ENCODE assay signal across 9 mouse cellular contexts in genomic region chr15:101097985-101098651, GRCm38 (mm10). TPM values are rescaled to one million over a fixed set of nuclear protein-coding genes. Genes with fewer than 3 reads are reported as not detected.
DNase-seq lines count a peak whose midpoint lies in the region; ATAC-seq and TF ChIP-seq lines count a peak whose summit lies in the region.
"Had no signal": no experiment of that assay in that cellular context is flagged by ENCODE, and none has a peak within 500 bp of the region (broad histone marks: within the 10 kb centered on the region; RNA-seq: fewer than 3 reads in every experiment).

No protein-coding gene starts in this region.

- no peak for TF ChIP-seq CTCF in kidney, postnatal 0 days (IDR thresholded peaks at IDR 0.05; ENCODE audit: low read depth)
- no peak for TF ChIP-seq CTCF in kidney, adult 2 months (conservative IDR thresholded peaks at IDR 0.05; ENCODE audit: insufficient read depth, insufficient read length, low read depth, low read length)

- peak overlapping the region; percentile 47; the same call in 1 of the 2 replicates for H3K9ac ChIP-seq in kidney, postnatal 0 days (ENCODE audit: low read depth, low read length)
- no peak overlapping the region for H3K9ac ChIP-seq in hindbrain, embryonic 12.5 days
- peak overlapping the region; percentile 53 for H3K9ac ChIP-seq in midbrain, embryonic 11.5 days (ENCODE audit: low read length)

- H3K4me3 ChIP-seq in kidney, postnatal 0 days (replicated peaks; ENCODE audit: low read depth, low read length) = no peak overlapping the region
- no peak overlapping the region for H3K4me3 ChIP-seq in kidney, adult 2 months (ENCODE audit: insufficient read depth, low read depth, low read length)
- 0 out of 2 replicates have a peak overlapping the region, but pooled peaks have one; percentile 2 for H3K4me3 ChIP-seq in hindbrain, embryonic 12.5 days
- no peak overlapping the region; the same call in 1 of the 2 replicates for H3K4me3 ChIP-seq in midbrain, embryonic 11.5 days (ENCODE audit: low read depth, low read length)

- H3K9me3 ChIP-seq in kidney, postnatal 0 days (replicated peaks; ENCODE audit: low read length) = no peaks in the 10 kb centered on the region
- no peaks in the 10 kb centered on the region for H3K9me3 ChIP-seq in hindbrain, embryonic 12.5 days (replicated peaks)
- no peaks in the 10 kb centered on the region for H3K9me3 ChIP-seq in midbrain, embryonic 11.5 days (ENCODE audit: control insufficient read depth, low read length)

- H3K36me3 ChIP-seq in kidney, postnatal 0 days (ENCODE audit: insufficient read depth, low read length) = no peaks in the 10 kb centered on the region
- H3K36me3 ChIP-seq in kidney, adult 2 months (ENCODE audit: control insufficient read depth, insufficient read depth, low read length) = no peaks in the 10 kb centered on the region
- H3K36me3 ChIP-seq in hindbrain, embryonic 12.5 days = no peaks in the 10 kb centered on the region
- H3K36me3 ChIP-seq in midbrain, embryonic 11.5 days (ENCODE audit: control insufficient read depth, insufficient read depth, low read length) = no peaks in the 10 kb centered on the region

- peak overlapping the region; percentile 25; the same call in 1 of the 2 replicates for H3K27ac ChIP-seq in kidney, postnatal 0 days
- H3K27ac ChIP-seq in kidney, adult 2 months (ENCODE audit: insufficient read depth, low read depth, low read length) = no peak overlapping the region
- H3K27ac ChIP-seq in hindbrain, embryonic 12.5 days = peak overlapping the region; percentile 75
- peak overlapping the region; percentile 49 for H3K27ac ChIP-seq in midbrain, embryonic 11.5 days (ENCODE audit: low read depth, low read length)

- H3K27me3 ChIP-seq in kidney, postnatal 0 days (ENCODE audit: insufficient read depth, low read length) = no peaks in the 10 kb centered on the region
- no peaks in the 10 kb centered on the region for H3K27me3 ChIP-seq in kidney, adult 2 months (replicated peaks; ENCODE audit: control insufficient read depth, insufficient read depth, low read length)
- 0 out of 2 replicates have a peak, but pooled peaks cover 2% of the 10 kb centered on the region for H3K27me3 ChIP-seq in hindbrain, embryonic 12.5 days
- H3K27me3 ChIP-seq in midbrain, embryonic 11.5 days (ENCODE audit: control insufficient read depth, insufficient read depth, low read length) = peaks cover 5% of the 10 kb centered on the region; the same call in 1 of the 2 replicates

- no peak for TF ChIP-seq POLR2A in kidney, adult 2 months (IDR thresholded peaks at IDR 0.05; ENCODE audit: low read depth, low read length)

- peak overlapping the region; percentile 41 for H3K4me2 ChIP-seq in kidney, postnatal 0 days (ENCODE audit: low read length)
- H3K4me2 ChIP-seq in hindbrain, embryonic 12.5 days (replicated peaks) = peak overlapping the region; percentile 45
- peak overlapping the region; percentile 22 for H3K4me2 ChIP-seq in midbrain, embryonic 11.5 days

- peaks cover 22% of the 10 kb centered on the region for H3K4me1 ChIP-seq in kidney, postnatal 0 days (replicated peaks; ENCODE audit: insufficient read depth, low read length)
- no peaks in the 10 kb centered on the region for H3K4me1 ChIP-seq in kidney, adult 2 months (ENCODE audit: control insufficient read depth, insufficient read depth, low read length)
- H3K4me1 ChIP-seq in hindbrain, embryonic 12.5 days = peaks cover 47% of the 10 kb centered on the region
- H3K4me1 ChIP-seq in midbrain, embryonic 11.5 days (ENCODE audit: control insufficient read depth, insufficient read depth, low read length) = peaks cover 21% of the 10 kb centered on the region

- ATAC-seq in kidney, postnatal 0 days (replicated peaks; ENCODE audit: low FRiP score, low read depth) = peak; percentile 35
- ATAC-seq in hindbrain, embryonic 12.5 days (ENCODE audit: low FRiP score) = peak; percentile 41
- ATAC-seq in midbrain, embryonic 11.5 days (ENCODE audit: low FRiP score) = peak; percentile 68

- DNase-seq in kidney, postnatal 0 days (ENCODE audit: low spot score) = peak; percentile 80
- DNase-seq in kidney, adult 2 months = no peak
- peak; percentile 93 for DNase-seq in embryo, embryonic 9.5 days (ENCODE audit: extremely low spot score)
- peak; percentile 95 for DNase-seq in midbrain, embryonic 11.5 days (ENCODE audit: low spot score, missing footprints)
- no peak for DNase-seq in layer of hippocampus, postnatal 14 days (ENCODE audit: low spot score in 2 of 2)
- no peak for DNase-seq in thymus, postnatal 36 days
- no peak for DNase-seq in right cerebral cortex, adult 18-20 months

- WGBS in kidney, postnatal 0 days = 8% methylated on average over 28 of the region's 28 CpGs
- 30% methylated on average over 28 of the region's 28 CpGs for WGBS in kidney, adult 2 months
- WGBS in hindbrain, embryonic 12.5 days = 2% methylated on average over 28 of the region's 28 CpGs
- WGBS in midbrain, embryonic 11.5 days = 2% methylated on average over 28 of the region's 28 CpGs

RNA-seq across cellular contexts. Expression of gene Ankrd33, which starts 17.4 kb away (rescaled TPM):
- polyA plus RNA-seq in kidney, postnatal 0 days (2015; fragmentation: Nextera tagmentation; extraction: Ambion mirVana) = not detected in 2 replicates
- not detected in 2 replicates for polyA plus RNA-seq in kidney, adult 2 months (2012; rRNA removed)
- polyA plus RNA-seq in hindbrain, embryonic 12.5 days (2016; fragmentation: Nextera tagmentation; extraction: Ambion mirVana) = not detected in 2 replicates
- polyA plus RNA-seq in midbrain, embryonic 11.5 days (2014; fragmentation: Nextera tagmentation; extraction: Ambion mirVana) = not detected in 2 replicates
- total RNA-seq in layer of hippocampus, postnatal 14 days (2021) = not detected
- total RNA-seq: left cerebral cortex, postnatal 10 days had no signal

RNA-seq across cellular contexts. Expression of gene Fignl2, which starts 19.8 kb away (rescaled TPM):
- 0.38 and 0.47 TPM in 2 replicates for polyA plus RNA-seq in kidney, postnatal 0 days (2015; fragmentation: Nextera tagmentation; extraction: Ambion mirVana)
- 8.6 and 9.6 TPM in 2 replicates for polyA plus RNA-seq in kidney, adult 2 months (2012; rRNA removed)
- 0.41 and 0.44 TPM in 2 replicates for polyA plus RNA-seq in hindbrain, embryonic 12.5 days (2016; fragmentation: Nextera tagmentation; extraction: Ambion mirVana)
- 1.0 and 1.4 TPM in 2 replicates for polyA plus RNA-seq in midbrain, embryonic 11.5 days (2014; fragmentation: Nextera tagmentation; extraction: Ambion mirVana)
- total RNA-seq in layer of hippocampus, postnatal 14 days (2021) = 1 to 10 TPM; 1.1 to 1.2 TPM

RNA-seq across cellular contexts. Expression of gene Acvrl1, which starts 30.2 kb away (rescaled TPM):
- polyA plus RNA-seq in kidney, postnatal 0 days (2015; fragmentation: Nextera tagmentation; extraction: Ambion mirVana) = 16.9 and 17.8 TPM in 2 replicates
- 33.4 and 34.1 TPM in 2 replicates for polyA plus RNA-seq in kidney, adult 2 months (2012; rRNA removed)
- polyA plus RNA-seq in hindbrain, embryonic 12.5 days (2016; fragmentation: Nextera tagmentation; extraction: Ambion mirVana) = 11.6 TPM in 2 replicates
- 4.2 and 5.0 TPM in 2 replicates for polyA plus RNA-seq in midbrain, embryonic 11.5 days (2014; fragmentation: Nextera tagmentation; extraction: Ambion mirVana)
- 10 to 100 TPM; 11.9 to 12.0 TPM for total RNA-seq in layer of hippocampus, postnatal 14 days (2021)

RNA-seq across cellular contexts. Expression of gene Gm47841, which starts 50.9 kb away (rescaled TPM):
- not detected in 2 replicates for polyA plus RNA-seq in kidney, postnatal 0 days (2015; fragmentation: Nextera tagmentation; extraction: Ambion mirVana)
- polyA plus RNA-seq in kidney, adult 2 months (2012; rRNA removed) = 0.23 TPM in 1 of 2 replicates, not detected in the other
- polyA plus RNA-seq in hindbrain, embryonic 12.5 days (2016; fragmentation: Nextera tagmentation; extraction: Ambion mirVana) = not detected in 2 replicates
- polyA plus RNA-seq in midbrain, embryonic 11.5 days (2014; fragmentation: Nextera tagmentation; extraction: Ambion mirVana) = not detected in 2 replicates
- total RNA-seq in layer of hippocampus, postnatal 14 days (2021) = not detected

Comparison
In these comparisons a context has a peak if more than half of its experiments do, and no peak if none do; other contexts are left out.
1. DNase-seq: peak in kidney, postnatal 0 days (single experiment), embryo, embryonic 9.5 days (single experiment) and midbrain, embryonic 11.5 days (single experiment); none in kidney, adult 2 months (single experiment), layer of hippocampus, postnatal 14 days (0 of 2), thymus, postnatal 36 days (0 of 2) and right cerebral cortex, adult 18-20 months (single experiment).
2. Peak in every context shown above with its lines, with median percentiles within 50 percentile points of each other: ATAC-seq and H3K4me2 ChIP-seq.